Mouse (Mus musculus) embryonic fibroblast, embryonic 13.5 days (primary cell): ENCODE results near the gene Orm2.

ENCODE experiments used
- CTCF ChIP-seq: IDR thresholded peaks from 2 replicates; pipeline ENCODE4 v1.5.1; 2011; ENCODE audit warnings: mild to moderate bottlenecking, control low read depth, low read length, moderate library complexity, borderline replicate concordance; ENCODE audit not compliant: insufficient read depth
- POLR2A ChIP-seq: IDR thresholded peaks from 2 replicates; pipeline ENCODE4 v1.6.1; 2011; ENCODE audit warnings: low read depth, mild to moderate bottlenecking, control low read depth, low read length, moderate library complexity

DNA sequence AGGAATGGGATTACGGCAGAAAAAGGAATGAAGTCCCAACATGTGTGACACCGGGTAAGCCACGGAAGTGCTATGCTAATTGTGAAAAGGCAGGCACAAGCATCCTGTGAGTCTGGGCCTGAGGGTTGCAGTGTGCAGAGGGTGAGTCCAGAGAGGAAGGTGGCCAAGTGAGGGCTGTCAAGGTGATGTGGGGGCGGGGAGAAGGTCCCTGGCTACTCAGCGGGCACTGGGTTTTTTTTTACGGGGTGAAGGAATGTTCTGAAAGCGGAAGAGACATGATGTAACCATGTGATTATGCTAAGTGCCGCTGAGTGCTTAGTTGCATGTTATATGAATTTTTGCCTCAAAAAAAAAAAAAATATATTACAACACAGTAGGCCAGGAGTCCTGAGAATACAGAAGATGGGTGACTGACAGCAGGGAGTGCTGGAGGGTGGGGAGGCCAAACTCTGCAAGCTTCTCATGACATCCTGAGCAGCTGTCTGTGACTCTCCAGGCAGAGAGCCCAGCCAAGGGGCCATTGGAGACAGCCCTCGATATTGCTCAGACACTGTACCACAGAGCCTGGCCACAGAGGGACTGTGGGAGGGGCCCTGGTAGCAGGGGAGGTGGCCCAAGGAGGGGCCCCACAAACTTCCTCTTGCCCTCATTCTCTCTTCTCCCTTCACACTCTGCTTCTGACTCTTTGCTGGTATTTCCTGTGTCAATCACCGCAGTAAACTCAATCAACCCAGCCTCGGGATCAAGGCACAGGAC is 36.8 kb downstream of the Orm2 start:
- TF ChIP-seq CTCF (no peak), POLR2A (no peak)
